Mouse (Mus musculus) hindbrain, postnatal 0 days (tissue): Measurements from ENCODE around the gene Csmd2. TPM values are rescaled to one million over a fixed set of nuclear protein-coding genes. Genes with fewer than 3 reads are reported as not detected.

ENCODE experiments used
- ATAC-seq: fragments of 200-750 bp; cut with Nextera tagmentation; 2 replicates; pipeline ENCODE4 v1.8.0; 2017; ENCODE audit warnings: mild to moderate bottlenecking, moderate TSS enrichment, moderate library complexity
- DNase-seq: peaks from one replicate; pipeline ENCODE4 v3.0.0-alpha.2; 2015; ENCODE audit warnings: low spot score
- H3K27ac ChIP-seq: fragments of 300-500 bp; sonication (generic); 2 replicates; pipeline ENCODE4 v1.5.1; 2014; ENCODE audit warnings: mild to moderate bottlenecking
- H3K27me3 ChIP-seq: fragments of 300-500 bp; sonication (generic); 2 replicates; pipeline ENCODE4 v1.6.1; 2014; ENCODE audit warnings: low read length, mixed read lengths; ENCODE audit not compliant: insufficient read depth
- H3K36me3 ChIP-seq: fragments of 300-500 bp; sonication (generic); 2 replicates; pipeline ENCODE4 v1.6.1; 2014; ENCODE audit warnings: low read length, mixed read lengths; ENCODE audit not compliant: insufficient read depth
- H3K4me1 ChIP-seq: fragments of 300-500 bp; sonication (generic); 2 replicates; pipeline ENCODE4 v1.6.1; 2014; ENCODE audit warnings: antibody characterized with exemption, low read length, mixed read lengths; ENCODE audit not compliant: insufficient read depth
- H3K4me2 ChIP-seq: fragments of 300-500 bp; sonication (generic); 2 replicates; pipeline ENCODE4 v1.6.1; 2014; ENCODE audit warnings: low read depth, mild to moderate bottlenecking, low read length, moderate library complexity, mixed read lengths
- H3K4me3 ChIP-seq: fragments of 300-500 bp; sonication (generic); 2 replicates; pipeline ENCODE4 v1.5.1; 2014; ENCODE audit warnings: low read length
- H3K9ac ChIP-seq: fragments of 300-500 bp; sonication (generic); replicated peaks from 2 replicates; pipeline ENCODE4 v1.6.1; 2014; ENCODE audit warnings: mild to moderate bottlenecking, low read length, moderate library complexity, mixed read lengths
- H3K9me3 ChIP-seq: fragments of 300-500 bp; sonication (generic); 2 replicates; pipeline ENCODE4 v1.6.1; 2016; ENCODE audit warnings: low read length, mixed read lengths
- CTCF ChIP-seq: IDR thresholded peaks from 2 replicates; pipeline ENCODE4 v1.5.1; 2016; ENCODE audit warnings: antibody characterized with exemption, control low read depth, low read depth
- WGBS: fragments of 180-500 bp; shearing (Covaris S2); extraction: QIAGEN DNeasy Blood & Tissue Kit; methylation state at CpG from one replicate; pipeline ENCODE4 v1.1.7; 2014; 5-methylcytosine and 5-hydroxymethylcytosine counted together
- polyA plus RNA-seq: library from polyadenylated mRNA; unstranded; fragments of >200 nt; fragmentation: Nextera tagmentation; extraction: Ambion mirVana; gene quantifications from 2 replicates; pipeline ENCODE4 v1.2.1, GENCODE M21; 2015
- total RNA-seq: library from RNA; depleted of rRNA; stranded (reverse); fragments of >200 nt; gene quantifications from 2 replicates; pipeline ENCODE4 v1.2.3, GENCODE M21; 2014

Csmd2 gene
- total and polyA plus RNA-seq, 2 experiments from 2014 or later, result 8.2 to 41.3 TPM

DNA sequence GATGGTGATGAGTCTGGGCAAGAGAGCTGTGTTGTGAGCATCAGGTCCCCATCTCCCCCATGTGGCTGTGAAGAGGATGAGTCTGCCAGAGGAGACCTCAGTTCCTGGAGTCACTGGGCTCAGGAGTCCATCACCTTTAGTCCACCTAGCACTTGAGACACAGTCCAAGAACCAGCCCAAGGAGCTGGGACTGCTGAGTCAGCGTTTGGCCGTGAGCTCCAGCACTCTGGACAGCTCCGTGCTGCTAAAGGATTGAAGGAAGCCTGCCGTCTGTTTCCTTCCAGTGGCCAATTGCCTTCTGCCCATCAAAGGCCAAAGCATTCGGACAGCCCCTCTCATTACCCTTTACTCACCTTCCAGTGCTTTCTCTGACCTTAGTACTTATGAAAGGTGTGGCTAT is 261.0 kb downstream of the Csmd2 start:
- H3K27ac ChIP-seq, result no peak overlapping the region
- H3K27me3 ChIP-seq, result no peaks in the 10 kb centered on the region
- no peaks in the 10 kb centered on the region for H3K4me1 ChIP-seq
- no peaks in the 10 kb centered on the region for H3K36me3 ChIP-seq
- no peak overlapping the region for H3K9ac ChIP-seq
- TF ChIP-seq CTCF, result peak; percentile 32
- no peak overlapping the region for H3K4me3 ChIP-seq
- no peak for ATAC-seq
- 23% methylated on average over 5 of the region's 5 CpGs for WGBS
- H3K4me2 ChIP-seq, result no peak overlapping the region
- H3K9me3 ChIP-seq, result no peaks in the 10 kb centered on the region
- DNase-seq, result peak; percentile 44

DNA sequence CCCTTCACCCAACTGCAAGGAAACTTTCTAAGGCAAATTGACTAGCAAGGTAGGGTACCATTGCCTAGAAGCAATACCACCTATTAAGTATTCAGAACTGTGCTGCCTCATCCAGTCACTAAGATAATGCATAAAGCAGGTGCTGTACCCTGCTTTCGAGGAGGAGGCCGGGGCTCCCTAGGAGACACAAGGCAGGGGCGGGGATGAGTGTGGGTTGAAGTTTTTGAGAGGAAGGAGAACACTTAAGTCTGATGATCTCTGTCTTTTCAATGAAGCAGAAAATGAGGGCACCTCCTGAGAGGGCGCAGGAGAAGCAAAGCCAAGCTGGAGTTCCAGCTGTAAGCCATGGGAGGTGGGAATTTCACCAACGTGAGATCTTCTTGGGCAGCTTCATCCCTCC is 271.6 kb downstream of the Csmd2 start:
- WGBS, result 77% methylated on average over 5 of the region's 5 CpGs
- ATAC-seq, result no peak

GRCm38 (mm10) chr4:128260907-128261560 is 273.4 kb downstream of the Csmd2 start, which contains the start of gene Hmgb4:
Hmgb4 (minus strand) TSS chr4:128260957.
- Histone ChIP-seq H3K36me3 (no peaks in the 10 kb centered on the region), H3K4me1 (no peaks in the 10 kb centered on the region), H3K4me3 (no peak within 1 kb of the TSS), H3K4me2 (no peak within 1 kb of the TSS), H3K9me3 (no peaks in the 10 kb centered on the region), H3K27ac (no peak within 1 kb of the TSS), H3K9ac (no peak within 1 kb of the TSS), H3K27me3 (no peaks in the 10 kb centered on the region)
- no peak for ATAC-seq
- 59% methylated on average over 8 of the region's 8 CpGs for WGBS
- DNase-seq, result no peak
- TF ChIP-seq CTCF, result no peak

More for the DNA sequence above, 271.6 kb downstream of the Csmd2 start:
- H3K4me3 ChIP-seq, result no peak overlapping the region
- H3K36me3 ChIP-seq, result no peaks in the 10 kb centered on the region
- no peak for TF ChIP-seq CTCF
- DNase-seq, result no peak
- H3K4me2 ChIP-seq, result no peak overlapping the region
- no peaks in the 10 kb centered on the region for H3K4me1 ChIP-seq
- no peak overlapping the region for H3K9ac ChIP-seq
- H3K27me3 ChIP-seq, result no peaks in the 10 kb centered on the region
- H3K9me3 ChIP-seq, result no peaks in the 10 kb centered on the region
- H3K27ac ChIP-seq, result no peak overlapping the region

GRCm38 (mm10) chr4:128264491-128264890 is 276.8 kb downstream of the Csmd2 start:
- Histone ChIP-seq H3K4me2 (no peak overlapping the region), H3K27ac (no peak overlapping the region), H3K36me3 (no peaks in the 10 kb centered on the region), H3K27me3 (no peaks in the 10 kb centered on the region), H3K4me3 (no peak overlapping the region), H3K4me1 (no peaks in the 10 kb centered on the region), H3K9ac (no peak overlapping the region), H3K9me3 (no peaks in the 10 kb centered on the region)
- 91% methylated on average over 5 of the region's 5 CpGs for WGBS
- ATAC-seq (no peak), DNase-seq (no peak)
- TF ChIP-seq CTCF, result no peak

- TF ChIP-seq CTCF, result no peak
- WGBS, result 59% methylated on average over 3 of the region's 3 CpGs
Measured at GRCm38 (mm10) chr4:128265341-128265740, 277.7 kb downstream of the Csmd2 start.

GRCm38 (mm10) chr4:128269261-128269875 is 281.7 kb downstream of the Csmd2 start:
- Histone ChIP-seq H3K4me2 (no peak overlapping the region), H3K4me3 (no peak overlapping the region), H3K4me1 (0 out of 2 replicates have a peak, but pooled peaks cover 17% of the 10 kb centered on the region), H3K27me3 (no peaks in the 10 kb centered on the region), H3K9ac (no peak overlapping the region), H3K27ac (no peak overlapping the region), H3K36me3 (no peaks in the 10 kb centered on the region), H3K9me3 (no peaks in the 10 kb centered on the region)
- ATAC-seq (no peak), DNase-seq (no peak)
- WGBS, result 83% methylated on average over 9 of the region's 9 CpGs
- TF ChIP-seq CTCF, result peak; percentile 60

More at GRCm38 (mm10) chr4:128265341-128265740, 277.7 kb downstream of the Csmd2 start:
- Histone ChIP-seq H3K9me3 (no peaks in the 10 kb centered on the region), H3K27ac (no peak overlapping the region), H3K9ac (no peak overlapping the region), H3K4me3 (no peak overlapping the region), H3K27me3 (no peaks in the 10 kb centered on the region), H3K36me3 (no peaks in the 10 kb centered on the region), H3K4me2 (no peak overlapping the region), H3K4me1 (0 out of 2 replicates have a peak, but pooled peaks cover 5% of the 10 kb centered on the region)
- DNase-seq (no peak), ATAC-seq (no peak)

GRCm38 (mm10) chr4:128270177-128270576 is 282.5 kb downstream of the Csmd2 start:
- Histone ChIP-seq H3K9ac (no peak overlapping the region), H3K4me3 (no peak overlapping the region), H3K4me2 (no peak overlapping the region), H3K36me3 (no peaks in the 10 kb centered on the region), H3K27ac (no peak overlapping the region), H3K27me3 (no peaks in the 10 kb centered on the region), H3K4me1 (0 out of 2 replicates have a peak, but pooled peaks cover 17% of the 10 kb centered on the region), H3K9me3 (no peaks in the 10 kb centered on the region)
- TF ChIP-seq CTCF, result no peak
- DNase-seq (peak; percentile 32), ATAC-seq (no peak)
- 40% methylated on average over 10 of the region's 10 CpGs for WGBS
